Mouse (Mus musculus) CH12.LX (cell line): ENCODE measurements around the gene Cmtr2. TPM values are rescaled to one million over a fixed set of nuclear protein-coding genes. Genes with fewer than 3 reads are reported as not detected.

Experiments
- DNase-seq: peaks from one replicate; pipeline ENCODE4 v3.0.0-alpha.2; 2013; ENCODE audit errors: extremely low read depth
- H3K27ac ChIP-seq: 2 replicates; pipeline ENCODE4 v1.5.1; 2012; ENCODE audit warnings: low read depth, mild to moderate bottlenecking, control low read depth, moderate library complexity; ENCODE audit not compliant: insufficient read depth
- H3K27me3 ChIP-seq: replicated peaks from 2 replicates; pipeline ENCODE3; 2012; ENCODE audit warnings: inconsistent platforms
- H3K36me3 ChIP-seq, 2 experiments: replicated peaks in 1 of 2; 2 replicates each; pipeline versions ENCODE3 to v1.6.1; 2012; ENCODE audit warnings: inconsistent platforms in 1 of 2, low read length in 1 of 2, mild to moderate bottlenecking in 1 of 2, mixed read lengths in 1 of 2, moderate library complexity in 1 of 2; ENCODE audit not compliant: control insufficient read depth in 1 of 2, insufficient read depth in 1 of 2
- H3K4me1 ChIP-seq, 2 experiments: 2 replicates each; pipeline ENCODE4 v1.6.1; 2012; ENCODE audit warnings: inconsistent platforms in 1 of 2, moderate library complexity in 1 of 2; ENCODE audit not compliant: insufficient read depth in 2 of 2, control insufficient read depth in 1 of 2
- H3K4me2 ChIP-seq: 2 replicates; pipeline ENCODE4 v1.6.1; 2012; ENCODE audit warnings: low read depth, mild to moderate bottlenecking, control low read depth; ENCODE audit not compliant: poor library complexity, insufficient read depth, severe bottlenecking
- H3K4me3 ChIP-seq, 3 experiments: fragments of 150-350 bp in 1 of 3; sonication (generic) in 1 of 3; replicated peaks in 1 of 3; 2 replicates each; pipeline versions ENCODE3 to v1.5.1; 2011 to 2012; ENCODE audit warnings: low read depth in 2 of 3, low read length in 2 of 3, mild to moderate bottlenecking in 2 of 3, moderate library complexity in 2 of 3, control low read depth in 1 of 3, improper control_type of control experiment in 1 of 3, inconsistent platforms in 1 of 3, mixed read lengths in 1 of 3; ENCODE audit not compliant: poor library complexity in 1 of 3
- H3K79me2 ChIP-seq: replicated peaks from 2 replicates; pipeline ENCODE4 v1.6.1; 2012; ENCODE audit warnings: mild to moderate bottlenecking, moderate library complexity; ENCODE audit not compliant: control insufficient read depth, poor library complexity, insufficient read depth, severe bottlenecking; ENCODE audit errors: extremely low read depth
- H3K9ac ChIP-seq: 2 replicates; pipeline ENCODE4 v1.6.1; 2012; ENCODE audit warnings: low read depth, mild to moderate bottlenecking, control low read depth, moderate library complexity; ENCODE audit not compliant: insufficient read depth
- H3K9me3 ChIP-seq: replicated peaks from 2 replicates; pipeline ENCODE3; 2012; ENCODE audit warnings: low read length, inconsistent platforms, mixed read lengths
- CHD1 ChIP-seq: IDR thresholded peaks from 2 replicates; pipeline ENCODE4 v1.6.1; 2012; ENCODE audit warnings: low read depth, low read length, improper control_type of control experiment, inconsistent platforms
- CHD2 ChIP-seq: IDR thresholded peaks from 2 replicates; pipeline ENCODE4 v1.6.1; 2011; ENCODE audit warnings: low read length, improper control_type of control experiment
- E2F4 ChIP-seq: IDR thresholded peaks from 2 replicates; pipeline ENCODE4 v1.6.1; 2011; ENCODE audit warnings: low read depth, low read length, improper control_type of control experiment; ENCODE audit not compliant: insufficient replicate concordance
- ETS1 ChIP-seq: conservative IDR thresholded peaks from 2 replicates; pipeline ENCODE4 v1.6.1; 2012; ENCODE audit warnings: low read depth, mild to moderate bottlenecking, inconsistent platforms, low read length, improper control_type of control experiment, moderate library complexity
- IRF4 ChIP-seq: IDR thresholded peaks from 2 replicates; pipeline ENCODE4 v1.6.1; 2014; ENCODE audit warnings: low read depth, mild to moderate bottlenecking, inconsistent platforms, low read length, improper control_type of control experiment
- JUN ChIP-seq: IDR thresholded peaks from 2 replicates; pipeline ENCODE4 v1.6.1; 2011; ENCODE audit warnings: low read depth, mild to moderate bottlenecking, low read length, improper control_type of control experiment, moderate library complexity; ENCODE audit not compliant: insufficient read depth
- MAX ChIP-seq: IDR thresholded peaks from 2 replicates; pipeline ENCODE4 v1.6.1; 2011; ENCODE audit warnings: low read length, improper control_type of control experiment
- MEF2A ChIP-seq: IDR thresholded peaks from 2 replicates; pipeline ENCODE4 v1.6.1; 2014; ENCODE audit warnings: low read depth, mild to moderate bottlenecking, inconsistent platforms, low read length, improper control_type of control experiment, borderline replicate concordance
- PAX5 ChIP-seq: IDR thresholded peaks from 2 replicates; pipeline ENCODE4 v1.6.1; 2012; ENCODE audit warnings: low read length, inconsistent platforms, mixed read lengths
- POLR2AphosphoS2 ChIP-seq: IDR thresholded peaks from 2 replicates; pipeline ENCODE4 v1.6.1; 2011; ENCODE audit warnings: low read depth, low read length, improper control_type of control experiment
- RAD21 ChIP-seq: IDR thresholded peaks from 2 replicates; pipeline ENCODE4 v1.6.1; 2011; ENCODE audit warnings: low read depth, mild to moderate bottlenecking, low read length, improper control_type of control experiment, moderate library complexity
- SIN3A ChIP-seq: IDR thresholded peaks from 2 replicates; pipeline ENCODE4 v1.6.1; 2012; ENCODE audit warnings: low read length, improper control_type of control experiment, inconsistent platforms
- SMC3 ChIP-seq: IDR thresholded peaks from 2 replicates; pipeline ENCODE4 v1.6.1; 2011; ENCODE audit warnings: low read depth, low read length, improper control_type of control experiment
- TBP ChIP-seq: conservative IDR thresholded peaks from 2 replicates; pipeline ENCODE4 v1.6.1; 2011; ENCODE audit warnings: low read depth, low read length, improper control_type of control experiment
- UBTF ChIP-seq: IDR thresholded peaks from 2 replicates; pipeline ENCODE4 v1.6.1; 2012; ENCODE audit warnings: low read depth, mild to moderate bottlenecking, inconsistent platforms, low read length, improper control_type of control experiment, moderate library complexity
- USF2 ChIP-seq: conservative IDR thresholded peaks from 2 replicates; pipeline ENCODE4 v1.6.1; 2011; ENCODE audit warnings: low read depth, low read length, improper control_type of control experiment
- ZKSCAN1 ChIP-seq: IDR thresholded peaks from 2 replicates; pipeline ENCODE4 v1.6.1; 2012; ENCODE audit warnings: low read depth, inconsistent platforms, low read length, improper control_type of control experiment, borderline replicate concordance
- ZMIZ1 ChIP-seq: IDR thresholded peaks from 2 replicates; pipeline ENCODE4 v1.6.1; 2012; ENCODE audit warnings: low read depth, mild to moderate bottlenecking, inconsistent platforms, low read length, improper control_type of control experiment
- ZNF384 ChIP-seq: IDR thresholded peaks from 2 replicates; pipeline ENCODE4 v1.6.1; 2012; ENCODE audit warnings: low read depth, low read length, improper control_type of control experiment, inconsistent platforms
- dilution Hi-C: fragments of 300-500 bp; cut with MboI; formaldehyde crosslinking; loops from 2 replicates; pipeline ENCODE4 v1.14.3; 2020; ENCODE audit warnings: low sequenced_read_pairs; ENCODE audit not compliant: extremely low pct_unique_long_range_greater_than_20kb, extremely low pct_ligation_motif_present
- in situ Hi-C: fragments of 300-500 bp; cut with MboI; formaldehyde crosslinking; loops from 3 replicates; pipeline ENCODE4 v1.14.3; 2019; ENCODE audit warnings: low sequenced_read_pairs, low pct_ligation_motif_present, low pct_unique_long_range_greater_than_20kb, mixed read lengths
- polyA plus RNA-seq: library from polyadenylated mRNA; unstranded; fragments of >175 nt; gene quantifications from 2 replicates; pipeline ENCODE4 v1.2.1, GENCODE M21; 2012; ENCODE audit warnings: low read depth; ENCODE audit not compliant: insufficient read length
- total RNA-seq, 2 experiments: library from RNA; depleted of rRNA; stranded (reverse); fragments of 300-350 nt in 1 of 2; fragments of >200 nt in 1 of 2; gene quantifications; 2 replicates each; pipeline ENCODE4 v1.2.3; 2012 to 2014

Cmtr2 gene
- total and polyA plus RNA-seq, 3 experiments: 8.7 to 24.2 (median 12.8) TPM

DNA sequence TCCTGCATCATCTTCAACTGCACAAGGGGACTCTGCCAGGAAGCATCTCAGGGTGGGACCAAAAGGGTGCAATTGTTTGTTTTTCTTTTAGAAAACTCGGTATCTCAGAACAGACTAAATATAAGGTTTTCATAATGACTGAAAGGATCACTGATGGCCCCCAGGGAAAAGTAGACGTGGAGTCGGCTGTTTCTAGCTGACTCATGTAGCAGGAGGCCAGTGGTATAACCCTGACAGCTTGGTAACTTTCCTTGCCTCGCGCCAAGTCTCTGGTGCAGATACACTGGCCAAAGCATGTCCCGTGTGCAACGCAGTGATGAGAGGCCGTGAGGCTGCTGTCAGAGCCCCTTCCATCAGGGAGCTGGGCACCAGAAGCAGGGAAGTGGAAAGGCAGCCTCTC is 49.2 kb upstream of the Cmtr2 start (continued):
- no peak for TF ChIP-seq E2F4
- no peak for TF ChIP-seq RAD21
- no peak for TF ChIP-seq PAX5
- no peak for TF ChIP-seq TBP
- peak; percentile 43 for TF ChIP-seq ETS1
- no peak for TF ChIP-seq USF2
- no peak for TF ChIP-seq SMC3
- TF ChIP-seq UBTF: no peak
- peak; percentile 56 for TF ChIP-seq IRF4
- TF ChIP-seq POLR2AphosphoS2: no peak
- TF ChIP-seq JUN: no peak
- TF ChIP-seq ZKSCAN1: no peak
- TF ChIP-seq, all 38 proteins: peak for 5

DNA sequence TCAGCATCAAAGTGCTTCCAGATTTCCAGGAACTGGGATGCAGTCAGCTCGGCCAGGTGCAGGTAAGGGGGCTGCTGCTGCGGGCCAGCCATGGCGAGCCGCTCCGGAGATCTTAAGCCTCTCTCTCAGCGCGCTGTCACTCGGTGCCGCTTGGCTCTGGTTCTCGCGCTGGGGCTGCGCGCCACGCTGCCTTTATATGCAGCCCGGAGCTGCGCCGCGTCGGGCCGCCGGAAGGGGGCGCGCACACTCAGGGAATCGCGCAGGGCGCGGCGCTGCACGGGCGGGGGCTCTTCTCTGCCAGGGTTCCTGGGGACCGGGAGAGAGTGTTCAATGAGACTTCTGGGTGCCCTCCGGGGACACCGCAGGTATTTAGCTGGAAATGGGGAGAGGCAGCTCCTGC is 47.4 kb upstream of the Cmtr2 start, which contains the start of gene Calb2:
TSS of gene Calb2 (minus strand) at position 165 of the 400 bp plus-strand sequence.
- peaks cover 14% of the 10 kb centered on the region for H3K27me3 ChIP-seq
- H3K36me3 ChIP-seq: no peaks in the 10 kb centered on the region
- in situ Hi-C loops (no loop called here), dilution Hi-C loops (no loop called here)
- no peaks in the 10 kb centered on the region for H3K79me2 ChIP-seq
- H3K4me3 ChIP-seq: no peak within 1 kb of the TSS
- H3K9me3 ChIP-seq: no peaks in the 10 kb centered on the region
- H3K9ac ChIP-seq: no peak within 1 kb of the TSS
- no peak within 1 kb of the TSS for H3K27ac ChIP-seq
- no peak for TF ChIP-seq ZMIZ1
- TF ChIP-seq JUN: no peak
- no peak for TF ChIP-seq CHD2
- TF ChIP-seq IRF4: no peak
- no peak for TF ChIP-seq MEF2A
- no peak for TF ChIP-seq TBP
- TF ChIP-seq CHD1: no peak
- TF ChIP-seq E2F4: no peak
- no peak for TF ChIP-seq SIN3A
- H3K4me1 ChIP-seq: peaks cover 2 to 14% of the 10 kb centered on the region in 2 experiments
- DNase-seq: no peak
- H3K4me2 ChIP-seq: no peak within 1 kb of the TSS

DNA sequence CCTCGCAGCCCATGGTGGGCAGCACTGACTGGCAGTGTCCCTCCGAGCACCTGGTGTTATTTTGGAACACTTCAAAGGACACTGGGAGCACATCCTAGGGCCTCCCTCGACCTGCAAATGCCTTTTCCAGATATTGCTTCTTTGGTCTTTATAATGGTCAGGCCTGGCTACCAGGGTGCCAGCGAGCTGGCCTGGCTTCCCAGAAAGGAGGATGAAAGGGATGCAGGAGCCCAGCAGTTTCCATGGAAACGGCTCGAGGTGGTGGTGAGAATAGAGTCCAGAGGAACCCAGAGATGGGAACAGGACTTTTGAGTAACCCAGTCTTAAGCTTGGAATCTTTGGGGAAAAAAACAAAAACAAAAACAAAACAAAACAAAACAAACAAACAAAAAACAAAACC is 43.3 kb upstream of the Cmtr2 start:
- in situ Hi-C loops: no loop called here
- no peak overlapping the region for H3K4me3 ChIP-seq
- no peak overlapping the region for H3K27ac ChIP-seq
- no peak for DNase-seq
- H3K4me1 ChIP-seq: peaks cover 3 to 6% of the 10 kb centered on the region in 2 experiments; a peak in 2 of 4 replicates
- peaks cover 14% of the 10 kb centered on the region for H3K27me3 ChIP-seq
- no peak for TF ChIP-seq USF2
- no peak for TF ChIP-seq POLR2AphosphoS2
- TF ChIP-seq MAX: no peak
- TF ChIP-seq ZNF384: no peak
- no peak for TF ChIP-seq RAD21
- no peaks in the 10 kb centered on the region for H3K36me3 ChIP-seq
- no peak overlapping the region for H3K9ac ChIP-seq
- peaks cover 3% of the 10 kb centered on the region for H3K9me3 ChIP-seq
- no peak overlapping the region for H3K4me2 ChIP-seq
- dilution Hi-C loops: no loop called here
- H3K79me2 ChIP-seq: no peaks in the 10 kb centered on the region
